Mouse (Mus musculus): Measurements from ENCODE around the gene Clybl. TPM values are rescaled to one million over a fixed set of nuclear protein-coding genes. Genes with fewer than 3 reads are reported as not detected.

Clybl gene
- polyA plus RNA-seq, 1 experiment from 2014 or later = 13.5 TPM

DNA sequence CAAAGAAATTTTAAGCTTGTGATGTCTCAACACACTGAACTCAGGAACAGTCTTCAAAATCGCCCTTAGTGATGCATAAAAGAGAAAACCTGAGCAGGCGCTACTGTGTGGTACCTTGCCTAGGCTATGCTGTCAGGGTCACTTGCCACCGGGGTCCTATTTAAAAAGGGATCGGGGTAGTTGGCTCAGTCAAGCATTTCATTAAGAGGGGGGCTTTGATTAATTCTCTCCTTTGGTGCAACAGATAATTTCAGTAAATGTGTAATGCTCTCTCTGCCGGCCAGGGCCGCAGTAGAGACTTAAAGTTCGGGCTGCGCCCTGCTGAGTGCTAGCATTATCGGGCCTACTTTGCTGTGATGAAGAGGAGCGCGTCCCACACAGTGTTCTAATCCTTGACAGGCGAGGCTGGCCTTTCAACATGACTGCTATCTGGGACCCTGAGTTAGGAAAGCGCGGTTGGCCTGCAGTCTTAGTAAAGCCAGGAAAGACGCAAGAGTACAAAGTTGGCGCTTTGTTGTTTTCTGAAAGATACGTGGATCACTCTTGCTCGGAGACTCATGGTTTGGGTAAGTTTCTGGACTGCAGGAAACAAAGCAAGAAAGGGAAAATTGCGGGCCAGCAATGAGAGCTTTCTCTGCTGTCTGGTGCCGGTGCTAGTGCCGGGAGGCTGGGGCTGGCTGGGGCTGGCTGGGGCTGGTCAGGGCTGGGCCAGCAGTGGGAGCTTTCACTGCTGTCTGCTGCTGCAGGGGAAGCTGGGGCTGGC, 99.0 kb downstream of the Clybl start:
- H3K9ac ChIP-seq (replicated peaks) = no peak overlapping the region
- no peak overlapping the region for H3K4me2 ChIP-seq
- H3K27me3 ChIP-seq (replicated peaks) = peaks cover 54% of the 10 kb centered on the region
- H3K4me3 ChIP-seq (replicated peaks) = no peak overlapping the region
- no peaks in the 10 kb centered on the region for H3K36me3 ChIP-seq
- no peak overlapping the region for H3K27ac ChIP-seq (replicated peaks)
- ATAC-seq (ENCODE audit: low FRiP score) = no peak
- H3K4me1 ChIP-seq = no peaks in the 10 kb centered on the region
- no peaks in the 10 kb centered on the region for H3K9me3 ChIP-seq (replicated peaks)
- WGBS = 20% methylated on average over 21 of the region's 21 CpGs

GRCm38 (mm10) chr14:122281072-122281634, 99.6 kb downstream of the Clybl start:
- peaks cover 54% of the 10 kb centered on the region for H3K27me3 ChIP-seq (replicated peaks)

GRCm38 (mm10) chr14:122283959-122284358, 102.5 kb downstream of the Clybl start:
- H3K27me3 ChIP-seq (replicated peaks) = peaks cover 54% of the 10 kb centered on the region
- no peak overlapping the region for H3K27ac ChIP-seq (replicated peaks)
- no peaks in the 10 kb centered on the region for H3K4me1 ChIP-seq
- WGBS = 93% methylated on average over 5 of the region's 5 CpGs
- H3K4me2 ChIP-seq = no peak overlapping the region
- H3K36me3 ChIP-seq = no peaks in the 10 kb centered on the region
- no peaks in the 10 kb centered on the region for H3K9me3 ChIP-seq (replicated peaks)
- H3K4me3 ChIP-seq (replicated peaks) = no peak overlapping the region
- H3K9ac ChIP-seq (replicated peaks) = no peak overlapping the region
- no peak for ATAC-seq (ENCODE audit: low FRiP score)

More at GRCm38 (mm10) chr14:122281072-122281634, 99.6 kb downstream of the Clybl start:
- WGBS = 27% methylated on average over 9 of the region's 9 CpGs
- H3K9ac ChIP-seq (replicated peaks) = no peak overlapping the region
- ATAC-seq (ENCODE audit: low FRiP score) = no peak
- no peaks in the 10 kb centered on the region for H3K4me1 ChIP-seq
- no peak overlapping the region for H3K4me2 ChIP-seq
- no peak overlapping the region for H3K4me3 ChIP-seq (replicated peaks)
- H3K27ac ChIP-seq (replicated peaks) = no peak overlapping the region
- no peaks in the 10 kb centered on the region for H3K36me3 ChIP-seq
- H3K9me3 ChIP-seq (replicated peaks) = no peaks in the 10 kb centered on the region

DNA sequence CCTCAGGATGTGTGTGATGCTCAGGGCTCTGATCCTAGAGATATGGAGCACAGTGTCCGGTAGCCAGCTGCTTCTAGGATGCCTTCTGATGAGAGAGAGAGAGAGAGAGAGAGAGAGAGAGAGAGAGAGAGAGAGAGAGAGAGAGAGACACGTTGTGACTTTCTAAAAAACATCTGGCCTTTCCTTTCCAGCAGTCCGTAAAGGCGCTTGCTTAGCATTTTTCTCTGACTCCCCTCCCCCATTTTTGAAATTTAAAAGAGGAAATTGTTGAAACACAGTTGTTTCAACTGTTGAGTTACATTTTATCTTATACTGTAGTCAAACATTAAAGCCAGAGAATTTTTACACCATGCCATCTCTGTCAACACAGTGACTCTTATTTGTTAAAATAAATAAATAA, 114.9 kb downstream of the Clybl start:
- H3K27me3 ChIP-seq (replicated peaks) = no peaks in the 10 kb centered on the region; the same call in 1 of the 2 replicates
- H3K4me1 ChIP-seq = peaks cover 2% of the 10 kb centered on the region
- H3K4me2 ChIP-seq = no peak overlapping the region
- no peaks in the 10 kb centered on the region for H3K9me3 ChIP-seq (replicated peaks)
- ATAC-seq (ENCODE audit: low FRiP score) = no peak
- no peak overlapping the region for H3K4me3 ChIP-seq (replicated peaks)
- no peak overlapping the region for H3K9ac ChIP-seq (replicated peaks)
- no peaks in the 10 kb centered on the region for H3K36me3 ChIP-seq
- WGBS = 59% methylated on average over 4 of the region's 4 CpGs
- no peak overlapping the region for H3K27ac ChIP-seq (replicated peaks)

GRCm38 (mm10) chr14:122296864-122297263, 115.4 kb downstream of the Clybl start:
- H3K4me1 ChIP-seq = no peaks in the 10 kb centered on the region
- H3K9me3 ChIP-seq (replicated peaks) = no peaks in the 10 kb centered on the region
- H3K27ac ChIP-seq (replicated peaks) = no peak overlapping the region
- H3K9ac ChIP-seq (replicated peaks) = no peak overlapping the region
- no peaks in the 10 kb centered on the region; the same call in 1 of the 2 replicates for H3K27me3 ChIP-seq (replicated peaks)
- H3K36me3 ChIP-seq = no peaks in the 10 kb centered on the region
- no peak overlapping the region for H3K4me3 ChIP-seq (replicated peaks)
- H3K4me2 ChIP-seq = no peak overlapping the region
- ATAC-seq (ENCODE audit: low FRiP score) = no peak
- WGBS = 53% methylated on average over 2 of the region's 2 CpGs

- no peak overlapping the region for H3K4me2 ChIP-seq
- no peak overlapping the region for H3K27ac ChIP-seq (replicated peaks)
- H3K9me3 ChIP-seq (replicated peaks) = no peaks in the 10 kb centered on the region
- H3K27me3 ChIP-seq (replicated peaks) = no peaks in the 10 kb centered on the region; the same call in 1 of the 2 replicates
- H3K9ac ChIP-seq (replicated peaks) = no peak overlapping the region
- H3K4me1 ChIP-seq = no peaks in the 10 kb centered on the region
- no peak for ATAC-seq (ENCODE audit: low FRiP score)
- no peak overlapping the region for H3K4me3 ChIP-seq (replicated peaks)
- no peaks in the 10 kb centered on the region for H3K36me3 ChIP-seq
- 34% methylated on average over 11 of the region's 11 CpGs for WGBS
These were observed 116.0 kb downstream of the Clybl start for GRCm38 (mm10) chr14:122297386-122298109.

GRCm38 (mm10) chr14:122300261-122300660, 118.8 kb downstream of the Clybl start:
- Histone ChIP-seq H3K9me3 (replicated peaks) (no peaks in the 10 kb centered on the region), H3K9ac (replicated peaks) (no peak overlapping the region), H3K4me1 (peaks cover 5% of the 10 kb centered on the region), H3K4me2 (no peak overlapping the region), H3K27ac (replicated peaks) (no peak overlapping the region), H3K27me3 (replicated peaks) (no peaks in the 10 kb centered on the region), H3K36me3 (no peaks in the 10 kb centered on the region), H3K4me3 (replicated peaks) (no peak overlapping the region)
- 89% methylated on average over 11 of the region's 11 CpGs for WGBS
- no peak for ATAC-seq (ENCODE audit: low FRiP score)

DNA sequence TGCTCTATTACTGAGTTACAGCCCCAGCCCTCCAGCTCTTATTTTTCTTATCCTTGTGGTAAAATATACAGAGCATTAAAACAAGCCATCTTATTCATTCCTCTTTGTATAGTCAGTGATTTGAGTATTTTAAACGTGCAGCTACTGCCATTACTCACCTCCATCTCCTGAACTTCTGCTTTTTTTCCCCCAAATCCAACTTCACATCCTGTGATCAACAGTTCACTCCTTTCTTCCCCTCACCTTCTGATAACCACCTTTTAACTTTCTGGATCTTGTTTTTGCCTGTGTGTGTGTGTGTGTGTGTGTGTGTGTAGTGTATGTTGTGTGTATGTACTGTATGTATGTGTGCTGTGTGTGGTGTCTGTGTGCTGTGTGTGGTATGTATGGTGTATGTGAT, 122.3 kb downstream of the Clybl start:
- no peak for ATAC-seq (ENCODE audit: low FRiP score)
- H3K27me3 ChIP-seq (replicated peaks) = no peaks in the 10 kb centered on the region
- 51% methylated on average over 1 of the region's 1 CpGs for WGBS
- H3K27ac ChIP-seq (replicated peaks) = no peak overlapping the region
- peaks cover 7% of the 10 kb centered on the region for H3K4me1 ChIP-seq
- H3K9ac ChIP-seq (replicated peaks) = no peak overlapping the region
- no peak overlapping the region for H3K4me2 ChIP-seq
- H3K36me3 ChIP-seq = no peaks in the 10 kb centered on the region
- H3K9me3 ChIP-seq (replicated peaks) = no peaks in the 10 kb centered on the region
- no peak overlapping the region for H3K4me3 ChIP-seq (replicated peaks)

DNA sequence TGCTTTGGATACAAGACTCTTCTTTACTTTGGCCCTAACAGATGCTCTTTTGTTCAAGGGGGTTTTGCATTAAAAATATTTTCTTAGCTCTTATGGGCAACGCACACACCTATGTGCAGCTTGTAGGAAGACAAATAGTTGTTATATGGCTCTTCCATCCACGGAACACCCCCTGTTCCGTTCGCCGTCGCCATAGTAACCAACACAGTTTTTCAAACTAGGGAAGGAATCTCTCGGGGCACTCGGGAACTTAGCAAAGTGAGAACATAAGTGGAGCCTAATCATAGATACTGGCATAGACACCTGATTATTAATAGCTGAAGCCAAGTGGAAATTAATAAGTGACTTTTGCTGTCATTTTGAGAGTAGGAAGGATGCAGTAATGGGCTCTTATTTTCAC, 123.6 kb downstream of the Clybl start:
- Histone ChIP-seq H3K27me3 (replicated peaks) (no peaks in the 10 kb centered on the region), H3K4me2 (no peak overlapping the region), H3K27ac (replicated peaks) (no peak overlapping the region), H3K4me3 (replicated peaks) (no peak overlapping the region), H3K9ac (replicated peaks) (no peak overlapping the region), H3K9me3 (replicated peaks) (no peaks in the 10 kb centered on the region), H3K4me1 (peaks cover 7% of the 10 kb centered on the region), H3K36me3 (no peaks in the 10 kb centered on the region)
- 43% methylated on average over 8 of the region's 8 CpGs for WGBS
- ATAC-seq (ENCODE audit: low FRiP score) = peak; percentile 47; the same call in 1 of the 2 replicates

GRCm38 (mm10) chr14:122312415-122312814, 130.9 kb downstream of the Clybl start:
- no peak overlapping the region for H3K4me2 ChIP-seq
- WGBS = 92% methylated on average over 6 of the region's 6 CpGs
- H3K36me3 ChIP-seq = no peaks in the 10 kb centered on the region
- no peak overlapping the region for H3K9ac ChIP-seq (replicated peaks)
- H3K27ac ChIP-seq (replicated peaks) = no peak overlapping the region
- ATAC-seq (ENCODE audit: low FRiP score) = no peak
- no peak overlapping the region for H3K4me3 ChIP-seq (replicated peaks)
- H3K4me1 ChIP-seq = no peaks in the 10 kb centered on the region
- H3K27me3 ChIP-seq (replicated peaks) = no peaks in the 10 kb centered on the region
- H3K9me3 ChIP-seq (replicated peaks) = no peaks in the 10 kb centered on the region

DNA sequence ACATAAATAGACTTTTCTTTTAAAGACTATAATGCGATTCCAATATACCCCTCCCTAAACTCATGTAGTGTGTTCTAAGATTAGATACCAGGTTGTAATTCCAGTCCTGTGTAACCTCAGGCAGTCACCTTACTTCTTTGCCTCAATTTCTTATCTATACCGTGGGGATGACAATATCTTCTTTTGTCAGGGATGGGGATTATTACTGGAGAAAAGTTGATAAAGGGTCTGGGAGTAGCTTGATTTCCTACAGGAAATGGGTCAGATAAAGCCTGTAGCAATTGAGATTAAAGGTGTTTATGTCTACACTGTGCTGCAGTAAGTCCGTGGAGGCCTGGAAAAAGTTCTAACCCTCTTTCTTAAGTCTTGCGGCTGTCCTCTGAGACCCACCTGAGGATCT, 131.8 kb downstream of the Clybl start:
- 90% methylated on average over 4 of the region's 4 CpGs for WGBS
- H3K9me3 ChIP-seq (replicated peaks) = no peaks in the 10 kb centered on the region
- ATAC-seq (ENCODE audit: low FRiP score) = no peak

DNA sequence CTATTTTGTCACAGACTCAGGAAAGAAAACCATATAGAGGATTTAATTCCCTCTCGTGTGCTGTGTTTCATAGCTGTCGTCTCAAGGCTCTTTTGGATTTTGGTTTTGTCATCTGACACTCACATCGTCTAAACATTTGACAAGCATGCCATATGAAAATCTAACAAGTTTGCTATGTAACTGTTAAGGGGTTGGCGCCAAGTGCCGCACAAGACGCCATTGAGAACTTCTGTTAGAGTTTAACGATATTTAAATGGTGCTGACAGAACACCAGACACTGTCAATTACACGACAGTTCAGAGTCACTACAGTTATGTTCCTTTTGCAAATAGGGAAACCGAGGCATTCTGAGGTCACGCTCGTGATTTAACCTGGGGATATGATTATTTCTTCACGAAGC, 134.2 kb downstream of the Clybl start:
- no peak overlapping the region for H3K9ac ChIP-seq (replicated peaks)

More for the DNA sequence above, 131.8 kb downstream of the Clybl start:
- no peak overlapping the region for H3K27ac ChIP-seq (replicated peaks)
- no peak overlapping the region for H3K9ac ChIP-seq (replicated peaks)
- H3K4me2 ChIP-seq = no peak overlapping the region
- no peaks in the 10 kb centered on the region for H3K36me3 ChIP-seq
- no peaks in the 10 kb centered on the region for H3K4me1 ChIP-seq
- no peak overlapping the region for H3K4me3 ChIP-seq (replicated peaks)
- no peaks in the 10 kb centered on the region for H3K27me3 ChIP-seq (replicated peaks)

More for the DNA sequence above, 134.2 kb downstream of the Clybl start:
- WGBS = 94% methylated on average over 12 of the region's 12 CpGs
- Histone ChIP-seq H3K4me3 (replicated peaks) (no peak overlapping the region), H3K9me3 (replicated peaks) (no peaks in the 10 kb centered on the region), H3K27me3 (replicated peaks) (no peaks in the 10 kb centered on the region), H3K27ac (replicated peaks) (no peak overlapping the region), H3K36me3 (no peaks in the 10 kb centered on the region), H3K4me1 (no peaks in the 10 kb centered on the region), H3K4me2 (no peak overlapping the region)
- no peak for ATAC-seq (ENCODE audit: low FRiP score)
